Mouse (Mus musculus) erythroid progenitor cell, adult 5-6 weeks (primary cell): ENCODE results near the gene Hoxd13. TPM values are rescaled to one million over a fixed set of nuclear protein-coding genes. Genes with fewer than 3 reads are reported as not detected.

Experiments used
- ATAC-seq: replicated peaks from 2 replicates; pipeline ENCODE4 v1.8.0; 2016; ENCODE audit warnings: moderate number of reproducible peaks, mild to moderate bottlenecking, moderate TSS enrichment, inconsistent platforms; ENCODE audit not compliant: poor library complexity, low FRiP score, severe bottlenecking
- total RNA-seq, 2 experiments: library from RNA; stranded (forward) in 1 of 2; stranded (reverse) in 1 of 2; fragments of 150-400 nt in 1 of 2; fragments of 186-747, 209-891 nt in 1 of 2; gene quantifications; 2 replicates each; pipeline versions ENCODE4 v1.2.3 to v1.2.4; 2015 to 2017; ENCODE audit warnings: low replicate concordance in 2 of 2

Hoxd13 gene
- total RNA-seq, 2 experiments from 2014 or later, result not detected

DNA sequence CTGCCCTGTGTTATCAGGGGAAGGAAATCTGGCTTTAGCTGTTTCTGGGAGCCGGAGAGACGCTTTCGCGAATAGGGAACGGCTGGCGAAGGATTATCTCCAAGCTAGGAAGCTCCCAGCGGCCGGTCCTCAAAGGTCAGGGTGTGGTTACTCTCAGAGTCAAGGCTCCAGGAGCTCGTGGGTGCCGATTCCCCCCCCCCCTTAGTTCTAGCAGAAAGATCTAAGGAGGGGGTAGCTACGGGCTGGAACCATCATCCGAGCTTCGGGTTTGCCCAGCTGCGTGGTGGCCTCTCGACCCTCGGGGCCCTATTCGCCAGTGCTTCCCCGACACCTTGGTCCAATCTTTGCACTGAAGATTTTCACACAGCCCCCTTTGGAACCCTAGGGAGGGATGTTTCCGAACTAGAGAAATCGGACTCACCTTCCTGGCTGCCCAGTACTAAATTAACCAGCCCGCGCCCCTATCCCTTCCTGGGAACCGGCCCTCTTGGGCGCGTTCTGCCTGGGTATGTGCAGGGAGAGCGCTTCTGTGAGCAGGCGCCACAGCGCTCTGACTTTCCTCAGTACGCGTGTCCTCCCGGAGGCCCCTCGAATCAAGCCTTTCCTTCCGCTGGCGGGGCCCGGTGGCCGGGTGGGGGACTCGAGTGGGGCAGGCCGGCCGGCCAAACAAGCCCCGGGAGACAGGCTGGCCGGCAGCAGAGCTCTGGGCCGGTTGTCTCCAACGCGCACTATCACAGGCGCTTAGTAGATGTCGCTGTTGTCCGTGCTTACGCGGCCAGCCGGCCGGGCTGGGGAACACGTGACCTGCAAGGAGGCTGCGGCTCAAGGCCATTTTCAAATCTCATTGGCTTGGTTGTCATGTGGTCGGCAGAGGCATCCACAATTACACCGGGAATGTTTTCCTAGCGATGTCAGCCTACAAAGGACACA is 23.2 kb downstream of the Hoxd13 start, which contains the start of gene Hoxd10:
Hoxd10 (plus strand) TSS at position 903 of the 930 bp plus-strand sequence.
- no peak for ATAC-seq

DNA sequence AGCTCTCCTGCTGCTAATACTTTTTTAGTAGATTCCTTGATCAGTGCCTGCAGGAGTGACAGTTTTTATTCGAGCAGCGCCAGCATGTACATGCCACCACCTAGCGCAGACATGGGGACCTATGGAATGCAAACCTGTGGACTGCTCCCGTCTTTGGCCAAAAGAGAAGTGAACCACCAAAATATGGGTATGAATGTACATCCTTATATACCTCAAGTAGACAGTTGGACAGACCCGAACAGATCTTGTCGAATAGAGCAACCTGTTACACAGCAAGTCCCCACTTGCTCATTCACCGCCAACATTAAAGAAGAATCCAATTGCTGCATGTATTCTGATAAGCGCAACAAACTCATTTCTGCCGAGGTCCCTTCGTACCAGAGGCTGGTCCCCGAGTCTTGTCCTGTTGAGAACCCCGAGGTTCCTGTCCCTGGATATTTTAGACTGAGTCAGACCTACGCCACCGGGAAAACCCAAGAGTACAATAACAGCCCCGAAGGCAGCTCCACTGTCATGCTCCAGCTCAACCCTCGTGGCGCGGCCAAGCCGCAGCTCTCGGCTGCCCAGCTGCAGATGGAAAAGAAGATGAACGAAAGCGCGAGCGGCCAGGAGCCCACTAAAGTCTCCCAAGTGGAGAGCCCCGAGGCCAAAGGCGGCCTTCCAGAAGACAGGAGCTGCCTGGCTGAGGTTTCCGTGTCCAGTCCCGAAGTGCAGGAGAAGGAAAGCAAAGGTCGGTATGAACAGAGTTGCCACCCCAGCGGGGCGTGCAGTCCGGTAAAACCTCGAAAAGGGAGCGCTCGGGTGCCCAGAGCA is 24.1 kb downstream of the Hoxd13 start:
- ATAC-seq, result no peak

DNA sequence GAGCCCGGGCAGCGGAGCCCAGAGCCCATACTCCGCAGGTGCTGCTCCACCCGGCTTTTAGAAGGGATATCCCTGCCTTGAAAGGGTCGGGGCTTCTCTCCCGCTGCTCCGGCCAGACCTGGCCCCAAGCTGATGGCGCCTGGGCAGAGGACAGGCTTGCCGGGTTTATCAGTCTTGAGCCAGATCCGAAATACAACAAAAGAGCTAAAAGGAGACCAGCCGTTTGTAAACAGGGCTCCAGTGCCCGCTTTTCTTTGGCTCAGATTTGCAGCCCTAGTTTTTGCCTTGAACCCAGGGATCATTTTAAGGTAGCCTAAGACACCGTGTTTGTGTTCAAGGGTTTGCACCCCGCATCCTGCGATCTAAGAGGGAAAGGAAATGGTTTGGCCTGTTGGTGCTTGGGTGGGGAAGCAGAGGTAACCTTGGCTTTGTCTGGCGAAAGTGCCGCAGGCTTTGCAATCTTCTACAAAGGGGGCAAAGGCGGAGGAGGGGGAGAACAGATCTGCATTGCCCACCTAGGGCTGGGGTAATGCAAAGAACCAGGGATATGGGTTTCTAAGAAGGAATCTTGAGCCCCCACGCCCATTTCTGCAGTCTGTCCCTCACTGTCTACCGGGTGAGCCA is 24.8 kb downstream of the Hoxd13 start:
- ATAC-seq, result no peak

DNA sequence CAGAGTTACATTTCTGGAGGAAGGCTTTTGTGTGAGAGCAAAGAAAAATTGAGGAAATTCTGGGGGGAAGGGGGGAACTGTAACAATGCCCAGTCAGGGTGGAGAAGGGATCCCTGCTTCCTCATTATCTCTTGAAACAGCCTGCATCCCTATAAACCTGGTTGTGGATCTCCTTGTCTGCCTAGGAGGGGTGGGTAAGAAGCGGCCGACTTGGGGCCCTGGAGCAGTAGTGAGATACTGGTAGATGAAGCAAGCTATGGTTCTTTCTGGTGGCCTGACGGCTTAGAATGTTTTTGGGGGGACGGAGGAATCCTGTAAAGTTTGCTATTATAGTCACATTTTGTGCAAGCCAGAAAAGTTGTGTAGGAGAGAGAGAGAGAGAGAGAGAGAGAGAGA is 25.3 kb downstream of the Hoxd13 start:
- no peak for ATAC-seq

DNA sequence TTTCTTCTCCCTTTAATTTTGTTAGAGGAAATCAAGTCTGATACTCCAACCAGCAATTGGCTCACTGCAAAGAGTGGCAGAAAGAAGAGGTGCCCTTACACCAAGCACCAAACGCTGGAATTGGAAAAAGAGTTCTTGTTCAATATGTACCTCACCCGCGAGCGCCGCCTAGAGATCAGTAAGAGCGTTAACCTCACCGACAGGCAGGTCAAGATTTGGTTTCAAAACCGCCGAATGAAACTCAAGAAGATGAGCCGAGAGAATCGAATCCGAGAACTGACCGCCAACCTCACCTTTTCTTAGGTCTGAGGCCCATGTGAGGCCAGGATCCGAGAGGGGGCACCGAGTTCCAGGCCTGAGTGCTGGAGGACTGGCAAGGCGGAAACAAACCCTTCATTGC is 26.0 kb downstream of the Hoxd13 start:
- ATAC-seq, result no peak

DNA sequence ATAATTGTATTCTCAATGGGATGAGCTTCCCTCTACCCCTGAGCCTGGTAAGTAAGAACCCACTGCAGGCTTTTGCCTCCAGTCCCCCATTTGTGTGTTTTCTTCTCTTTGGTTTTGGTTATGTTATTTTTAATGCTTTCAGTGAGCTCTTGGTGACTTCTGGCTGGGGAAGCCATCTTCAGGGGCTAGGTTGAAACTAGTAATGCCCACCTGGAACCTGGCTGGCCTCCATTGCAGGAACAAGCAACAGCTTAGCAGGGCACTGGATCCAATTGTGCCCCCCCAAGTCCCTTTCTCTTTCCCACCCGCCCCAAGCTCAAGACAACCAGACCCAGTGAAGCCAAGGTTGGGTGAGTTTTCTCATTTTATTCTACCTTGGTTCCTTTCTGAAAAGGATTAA is 27.3 kb downstream of the Hoxd13 start:
- no peak for ATAC-seq

DNA sequence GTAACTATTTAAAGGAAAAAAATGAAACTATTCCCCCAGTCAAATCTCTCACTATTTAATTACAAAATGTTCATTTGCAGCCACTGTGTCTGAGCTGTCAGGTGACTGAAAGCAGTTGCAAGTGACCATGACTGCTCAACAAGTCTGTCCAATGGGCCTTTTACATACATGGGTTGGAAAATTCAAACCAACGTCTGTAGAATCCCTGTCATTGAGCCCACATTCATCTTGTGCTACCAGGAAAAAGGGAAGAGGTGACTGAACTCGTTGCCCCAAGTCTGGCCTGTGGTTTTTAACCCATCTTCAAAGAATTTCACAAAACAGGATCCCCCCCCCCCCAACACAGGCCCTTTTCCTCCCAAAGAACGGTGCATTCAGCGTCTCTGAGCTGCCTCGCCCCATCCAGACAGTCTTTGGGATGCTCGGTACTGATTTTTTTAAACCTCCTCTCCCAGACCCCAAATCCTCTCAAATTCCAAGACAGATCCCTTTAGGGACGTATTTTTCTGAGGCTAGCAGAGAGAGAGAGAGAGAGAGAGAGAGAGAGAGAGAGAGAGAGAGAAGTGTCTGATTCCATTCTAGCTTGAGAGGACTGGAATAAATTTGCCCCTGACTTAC is 27.8 kb downstream of the Hoxd13 start:
- no peak for ATAC-seq

DNA sequence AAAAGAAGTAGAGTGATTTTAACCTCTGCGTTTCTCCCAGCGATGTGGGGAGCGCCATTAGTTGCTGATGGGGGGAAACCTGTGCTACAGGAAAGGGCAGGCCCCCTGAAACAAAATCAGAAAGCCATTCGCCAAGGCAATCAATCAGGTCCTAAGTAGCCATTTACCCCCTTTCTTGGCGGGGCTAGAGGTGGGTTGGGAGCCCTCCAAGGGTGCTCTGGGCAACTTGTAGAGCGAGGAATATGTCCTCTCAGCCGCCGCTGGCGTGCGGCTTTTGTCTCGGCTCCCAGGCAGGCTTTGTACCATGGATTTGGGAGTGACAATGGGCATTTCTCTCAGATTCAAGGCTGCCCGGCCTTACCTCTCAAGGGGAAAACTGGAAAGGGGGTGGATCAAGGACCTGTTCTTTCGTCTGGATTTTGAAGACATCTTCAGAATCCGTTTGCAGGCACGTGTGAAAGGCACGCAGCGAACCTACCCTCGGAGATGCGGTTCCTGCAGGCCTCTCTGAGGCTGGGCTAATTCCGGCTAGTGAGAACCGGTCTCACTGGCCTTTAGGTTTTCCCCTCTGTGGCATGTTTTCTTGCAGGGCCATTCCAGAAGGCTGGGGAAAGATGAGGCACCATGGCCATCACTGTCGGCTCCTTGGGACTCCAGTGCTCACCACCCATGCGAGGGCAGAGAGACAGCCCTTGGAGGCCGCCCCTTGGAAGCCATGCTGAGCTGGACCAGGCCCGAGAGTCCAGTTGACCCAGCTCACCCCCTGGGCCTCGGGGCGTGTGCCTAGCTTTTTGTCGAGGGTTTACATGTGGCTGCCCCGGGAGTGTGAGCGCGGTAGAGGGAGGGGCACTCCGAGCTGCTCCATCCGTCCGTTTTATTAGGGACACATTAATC is 28.6 kb downstream of the Hoxd13 start:
- ATAC-seq, result no peak

DNA sequence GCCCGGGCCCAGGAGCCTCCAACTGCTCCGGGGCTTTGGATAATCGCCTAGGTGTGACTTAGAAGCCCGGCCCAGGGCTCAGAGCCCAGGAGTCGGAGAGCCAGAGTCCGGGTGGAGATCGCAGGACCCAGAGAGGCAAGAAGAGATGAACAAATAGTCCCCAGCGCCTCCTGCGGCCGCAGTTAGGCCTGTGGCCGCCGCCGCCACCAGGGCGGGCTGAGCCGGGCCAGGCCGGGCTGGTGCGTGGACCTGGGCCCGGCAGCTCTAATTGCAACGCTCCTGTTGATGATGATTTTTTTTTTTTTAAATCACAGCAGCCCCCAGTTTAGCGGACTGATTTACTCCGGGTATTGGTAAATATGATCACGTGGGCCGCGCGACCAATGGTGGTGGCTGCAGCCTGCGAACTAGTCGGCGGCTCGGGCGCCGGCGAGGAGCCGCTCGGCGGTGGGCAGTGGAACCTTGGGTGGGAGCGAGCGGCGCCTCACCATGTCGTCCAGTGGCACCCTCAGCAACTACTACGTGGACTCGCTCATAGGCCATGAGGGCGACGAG is 29.5 kb downstream of the Hoxd13 start, which contains the start of gene Hoxd9:
Hoxd9 (plus strand) TSS at position 161 of the 555 bp plus-strand sequence.
- ATAC-seq, result no peak

DNA sequence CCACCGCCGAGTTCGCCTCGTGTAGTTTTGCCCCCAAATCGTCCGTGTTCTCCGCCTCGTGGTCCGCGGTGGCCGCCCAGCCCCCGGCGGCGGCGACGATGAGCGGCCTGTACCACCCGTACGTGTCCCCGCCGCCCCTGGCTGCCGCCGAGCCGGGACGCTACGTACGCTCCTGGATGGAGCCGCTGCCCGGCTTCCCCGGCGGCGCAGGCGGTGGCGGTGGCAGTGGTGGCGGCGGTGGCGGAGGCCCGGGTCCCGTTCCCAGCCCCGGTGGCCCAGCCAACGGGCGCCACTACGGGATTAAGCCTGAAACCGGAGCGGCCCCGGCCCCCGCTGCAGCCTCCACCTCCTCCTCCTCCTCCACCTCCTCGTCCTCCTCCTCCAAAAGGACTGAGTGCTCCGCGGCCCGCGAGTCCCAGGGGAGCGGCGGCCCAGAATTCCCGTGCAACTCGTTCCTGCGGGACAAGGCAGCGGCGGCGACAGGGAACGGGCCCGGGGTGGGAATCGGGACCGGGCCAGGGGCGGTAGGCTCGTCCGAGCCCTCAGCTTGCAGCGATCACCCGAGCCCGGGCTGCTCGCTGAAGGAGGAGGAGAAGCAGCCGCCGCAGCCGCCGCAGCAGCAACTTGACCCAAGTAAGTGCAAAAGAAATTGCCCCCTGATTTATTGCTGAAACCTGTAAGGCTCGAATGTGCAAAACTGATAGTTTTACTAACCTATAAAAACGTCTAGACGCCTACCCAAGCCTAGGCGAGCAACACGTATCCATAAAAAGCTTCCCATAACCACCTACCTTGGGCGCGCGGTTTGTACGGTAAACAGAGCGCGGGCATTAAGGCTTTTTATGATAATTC is 30.3 kb downstream of the Hoxd13 start:
- ATAC-seq, result no peak

DNA sequence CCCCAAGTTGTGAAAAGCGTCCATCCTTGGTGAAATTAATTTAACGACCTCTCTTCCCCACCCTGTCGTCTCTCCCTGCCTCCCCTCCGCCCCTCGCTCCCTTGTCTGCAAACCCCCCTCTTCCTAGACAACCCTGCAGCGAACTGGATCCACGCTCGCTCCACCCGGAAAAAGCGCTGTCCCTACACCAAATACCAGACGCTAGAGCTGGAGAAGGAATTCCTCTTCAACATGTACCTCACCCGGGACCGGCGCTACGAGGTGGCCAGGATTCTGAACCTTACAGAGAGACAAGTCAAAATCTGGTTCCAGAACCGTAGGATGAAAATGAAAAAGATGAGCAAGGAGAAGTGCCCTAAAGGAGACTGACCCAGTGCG is 30.9 kb downstream of the Hoxd13 start:
- ATAC-seq, result no peak

DNA sequence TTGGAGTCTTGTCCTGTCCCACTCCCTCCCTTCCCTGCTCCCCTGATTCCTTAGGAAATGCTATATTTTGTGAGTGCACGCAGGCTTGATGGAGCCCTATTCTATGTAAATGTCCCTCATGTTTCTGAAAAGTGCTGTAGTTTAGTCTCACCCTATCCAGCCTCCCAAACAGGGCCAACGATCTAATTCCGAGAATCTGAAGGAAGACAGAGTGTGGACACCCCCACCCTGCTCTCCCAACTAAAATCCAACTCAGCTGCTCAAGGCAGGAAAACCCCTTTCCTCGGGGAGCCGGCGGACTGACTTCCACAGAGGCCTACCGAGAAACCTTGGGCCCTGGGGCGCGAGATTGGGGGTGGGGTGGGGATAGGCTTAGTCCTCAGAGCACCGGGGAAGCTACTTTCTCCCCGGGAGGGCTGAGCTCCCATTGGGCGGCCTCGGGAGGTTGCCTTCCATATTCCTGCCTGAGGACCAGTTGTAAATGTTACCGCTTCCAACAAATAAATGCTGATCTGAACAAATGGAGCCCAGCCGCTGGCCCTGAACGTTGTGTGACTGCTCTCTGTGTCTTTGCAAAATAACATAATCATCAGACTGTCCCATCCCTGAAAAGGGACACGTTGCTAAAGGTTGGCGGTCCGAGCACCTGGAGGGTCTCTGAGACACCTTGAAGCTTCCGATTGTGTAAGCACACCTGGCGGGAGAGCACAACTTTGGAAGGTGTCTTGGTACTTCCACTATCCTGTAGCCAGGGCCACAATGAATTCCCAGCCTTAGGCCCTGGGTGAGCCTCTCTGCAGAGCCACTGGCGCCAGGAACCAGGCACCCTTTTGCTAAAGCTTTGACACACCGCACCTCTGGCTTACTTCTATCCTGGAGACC is 31.8 kb downstream of the Hoxd13 start:
- no peak for ATAC-seq

DNA sequence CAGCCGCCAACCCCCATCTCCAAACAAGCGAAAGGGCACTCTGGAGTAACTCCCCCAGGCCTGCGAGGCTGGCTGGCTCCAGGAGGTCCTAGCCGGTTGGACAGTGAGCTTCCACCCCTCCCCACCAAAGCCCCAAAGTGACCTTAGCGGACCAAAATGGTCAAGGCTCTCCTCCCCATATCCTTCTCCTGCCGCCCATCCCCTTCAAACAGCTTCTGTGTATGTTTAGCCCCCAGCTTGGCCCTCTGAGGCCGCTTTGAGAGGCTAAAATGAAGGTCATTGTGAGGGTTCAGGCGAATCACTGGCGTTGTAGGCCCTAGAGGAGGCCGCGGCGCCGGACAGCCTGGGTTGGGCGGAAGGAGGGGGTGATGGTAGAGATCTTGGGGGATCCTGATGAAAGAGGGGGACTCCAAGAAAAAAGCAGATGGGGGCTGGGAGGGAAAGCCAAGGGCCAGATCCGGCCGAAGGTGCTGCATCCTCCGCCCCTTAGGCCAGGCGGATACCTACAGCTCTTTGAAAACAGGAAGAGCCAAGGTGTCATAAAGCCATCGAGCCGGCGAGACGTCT is 32.5 kb downstream of the Hoxd13 start:
- ATAC-seq, result no peak

DNA sequence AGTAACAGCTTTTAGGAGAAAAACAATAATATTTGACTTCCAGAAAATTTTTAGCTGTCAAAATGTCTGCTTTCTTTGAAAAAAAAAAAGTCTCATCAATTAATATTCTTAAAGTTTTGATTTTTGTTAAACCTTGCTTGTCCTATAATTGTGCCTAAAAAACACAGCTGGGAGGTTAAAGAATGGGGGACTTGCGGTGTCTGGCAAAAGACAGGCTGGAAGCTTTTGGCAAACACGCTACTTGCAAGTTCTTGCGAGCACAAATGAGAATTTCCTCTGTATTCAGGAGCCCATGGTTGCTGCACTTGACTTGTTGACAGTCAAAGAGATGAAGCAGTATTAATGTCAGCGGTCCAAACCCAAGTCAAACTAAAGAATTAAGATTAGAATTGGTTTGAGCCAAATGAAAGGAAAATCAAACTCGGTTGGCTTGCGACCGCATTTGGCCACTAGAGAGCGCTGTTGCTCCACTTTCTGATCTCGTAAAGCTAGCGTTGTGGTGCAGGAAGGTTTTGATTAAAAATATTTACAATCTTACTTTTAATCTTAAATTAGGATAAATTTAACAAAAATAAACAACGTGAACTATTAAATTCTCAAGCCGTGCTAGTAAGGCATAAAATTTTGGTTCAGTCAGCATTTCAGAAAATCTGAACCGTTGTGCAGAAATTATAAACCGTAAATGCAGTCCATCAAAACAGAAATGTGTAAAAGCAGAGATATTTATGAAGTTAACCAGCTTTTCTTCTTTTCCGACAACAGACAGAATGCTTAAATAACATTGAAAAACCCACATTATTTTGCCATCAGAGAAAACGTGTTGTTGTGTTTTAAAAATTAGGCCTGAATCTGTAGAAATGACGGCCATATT is 34.1 kb downstream of the Hoxd13 start:
- ATAC-seq, result no peak

DNA sequence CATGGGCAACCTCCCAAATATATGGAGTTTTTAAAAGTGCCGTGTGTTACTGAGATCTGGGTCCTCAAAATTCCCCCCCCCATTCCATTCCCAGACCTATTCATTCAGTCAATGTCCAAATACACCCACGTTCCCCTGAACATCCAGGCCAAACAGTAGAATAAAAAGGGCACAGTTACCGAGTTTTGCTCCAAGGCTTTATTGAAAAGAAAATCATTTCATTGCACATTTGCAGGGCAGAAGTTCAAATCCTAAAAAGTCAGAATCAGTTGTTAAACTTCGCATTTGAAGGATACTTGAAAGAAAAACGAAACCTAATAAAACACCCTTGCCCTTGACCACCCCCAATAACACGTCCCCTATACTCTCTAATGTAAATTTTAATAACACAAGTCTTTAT is 34.7 kb downstream of the Hoxd13 start:
- ATAC-seq, result no peak

DNA sequence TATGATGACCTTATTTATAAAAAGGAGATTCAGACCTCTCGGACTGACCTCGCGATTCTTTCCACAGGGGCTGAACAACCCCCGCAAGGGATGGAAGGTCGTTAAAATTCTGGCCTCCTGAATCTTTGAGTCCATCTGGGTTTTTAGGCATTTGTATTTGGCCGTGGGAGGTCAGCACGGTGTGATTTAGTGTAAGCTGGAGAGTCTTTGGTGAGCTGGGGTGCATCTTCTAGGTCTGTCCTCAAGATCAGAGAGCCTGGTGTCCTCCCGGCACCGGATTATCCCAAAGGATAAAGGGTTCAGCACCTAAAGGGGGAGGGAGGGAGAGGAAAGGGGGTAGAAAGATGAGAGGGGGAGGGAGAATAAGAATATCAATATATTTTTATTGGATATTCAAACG is 35.2 kb downstream of the Hoxd13 start:
- ATAC-seq, result no peak
